Mouse (Mus musculus): Measurements from ENCODE around the gene Gm20532. TPM values are rescaled to one million over a fixed set of nuclear protein-coding genes. Genes with fewer than 3 reads are reported as not detected.

Gene Gm20532
- polyA plus RNA-seq (2012; ENCODE audit: insufficient read depth, insufficient read length, missing spikeins) = not detected in 2 replicates

DNA sequence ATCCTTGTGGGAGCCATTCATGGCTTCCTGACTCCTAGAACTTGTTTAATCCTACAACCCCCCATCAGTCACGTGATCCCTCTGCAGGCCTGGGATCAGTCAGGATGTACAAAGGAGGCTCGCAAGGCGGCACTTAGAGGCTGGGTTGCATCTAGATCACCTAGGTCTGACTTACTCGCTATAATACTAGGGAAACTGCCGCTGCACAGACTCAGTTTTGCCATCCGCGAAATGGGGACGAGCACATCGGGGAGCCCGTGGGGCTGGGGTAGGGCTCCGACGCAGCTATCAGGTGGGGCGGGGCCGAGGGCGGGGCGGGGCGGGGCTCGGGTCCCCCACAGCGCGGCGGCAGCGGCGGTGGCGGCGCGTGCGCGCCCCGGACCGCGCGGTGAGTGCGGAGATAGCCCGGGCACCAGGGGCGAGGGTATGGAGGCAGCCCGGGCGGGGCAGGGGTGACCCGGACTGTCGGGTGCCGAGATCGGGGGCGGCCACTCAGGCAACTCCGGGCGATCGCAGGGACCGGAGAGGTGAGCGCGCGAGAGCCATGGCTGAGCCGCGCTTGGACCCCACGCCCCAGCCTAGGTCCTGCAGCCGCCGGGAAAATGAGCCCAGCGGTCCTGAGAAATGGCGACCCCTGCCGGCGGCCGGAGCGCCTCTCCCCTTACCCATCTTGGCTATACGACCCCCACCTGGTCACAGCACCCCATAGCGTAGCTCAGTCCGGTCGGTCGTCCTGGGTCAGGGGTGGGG lies at the start of gene Gm20532:
Gene Gm20532, plus strand, starts transcription at position 346 of the 750 bp plus-strand sequence.
- Histone ChIP-seq H3K27ac (replicated peaks; ENCODE audit: low read depth, low read length) (peak within 1 kb of the TSS; percentile 92), H3K4me3 (ENCODE audit: insufficient read depth, low read depth, low read length) (peak within 1 kb of the TSS; percentile 70), H3K4me1 (ENCODE audit: control insufficient read depth, insufficient read depth, insufficient read length, low read length) (no peaks in the 10 kb centered on the region)

DNA sequence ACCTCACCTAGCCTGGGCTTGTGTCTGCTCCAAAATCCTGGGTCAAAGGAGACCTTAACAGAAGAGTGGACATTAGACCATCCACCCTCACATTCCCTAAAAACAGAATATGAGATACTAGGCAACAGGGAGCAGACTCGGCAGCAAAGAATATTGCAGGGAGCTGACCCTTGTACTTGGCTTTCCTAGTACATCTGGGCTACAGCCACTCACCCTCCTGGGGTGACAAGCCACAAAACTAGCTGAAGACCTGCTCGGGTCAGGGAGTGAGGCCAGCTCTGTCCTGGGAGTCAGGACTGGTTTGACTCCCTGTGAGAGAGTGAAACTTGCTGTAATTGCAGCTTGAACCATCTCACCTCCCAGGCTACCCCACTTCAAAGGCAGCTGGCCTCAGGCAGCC lies 46.9 kb upstream of the Gm20532 start:
- peaks cover 27% of the 10 kb centered on the region for H3K4me1 ChIP-seq (ENCODE audit: control insufficient read depth, insufficient read depth, insufficient read length, low read length)

DNA sequence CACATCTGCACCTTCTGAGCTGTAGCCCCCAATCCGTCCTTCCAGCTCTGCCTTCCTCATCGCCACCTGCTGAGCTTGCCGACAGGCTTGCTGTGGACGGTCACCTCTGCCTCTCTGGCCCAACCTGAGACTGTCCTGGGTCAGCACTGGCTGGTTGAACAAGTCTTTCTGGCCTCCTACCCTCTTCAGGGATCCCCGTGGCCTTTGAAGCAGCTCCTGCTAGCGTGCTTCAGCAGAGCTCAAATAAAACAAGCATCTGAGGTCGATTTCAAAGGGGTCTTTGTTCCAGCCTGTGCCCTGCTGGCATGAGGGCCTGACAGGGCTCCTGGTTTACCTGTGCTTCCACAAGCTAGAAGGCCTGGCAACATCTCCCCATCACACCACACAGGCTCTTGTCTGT lies 45.7 kb upstream of the Gm20532 start:
- no peak overlapping the region for H3K4me3 ChIP-seq (ENCODE audit: insufficient read depth, low read depth, low read length)
- no peak overlapping the region for H3K27ac ChIP-seq (replicated peaks; ENCODE audit: low read depth, low read length)

More for the DNA sequence above, 46.9 kb upstream of the Gm20532 start:
- Histone ChIP-seq H3K4me3 (ENCODE audit: insufficient read depth, low read depth, low read length) (no peak overlapping the region), H3K27ac (replicated peaks; ENCODE audit: low read depth, low read length) (no peak overlapping the region)

GRCm38 (mm10) chr2:26541258-26541910 lies 45.1 kb upstream of the Gm20532 start:
- Histone ChIP-seq H3K4me1 (ENCODE audit: control insufficient read depth, insufficient read depth, insufficient read length, low read length) (peaks cover 26% of the 10 kb centered on the region), H3K4me3 (ENCODE audit: insufficient read depth, low read depth, low read length) (no peak overlapping the region)

More for the DNA sequence above, 45.7 kb upstream of the Gm20532 start:
- peaks cover 23% of the 10 kb centered on the region for H3K4me1 ChIP-seq (ENCODE audit: control insufficient read depth, insufficient read depth, insufficient read length, low read length)

DNA sequence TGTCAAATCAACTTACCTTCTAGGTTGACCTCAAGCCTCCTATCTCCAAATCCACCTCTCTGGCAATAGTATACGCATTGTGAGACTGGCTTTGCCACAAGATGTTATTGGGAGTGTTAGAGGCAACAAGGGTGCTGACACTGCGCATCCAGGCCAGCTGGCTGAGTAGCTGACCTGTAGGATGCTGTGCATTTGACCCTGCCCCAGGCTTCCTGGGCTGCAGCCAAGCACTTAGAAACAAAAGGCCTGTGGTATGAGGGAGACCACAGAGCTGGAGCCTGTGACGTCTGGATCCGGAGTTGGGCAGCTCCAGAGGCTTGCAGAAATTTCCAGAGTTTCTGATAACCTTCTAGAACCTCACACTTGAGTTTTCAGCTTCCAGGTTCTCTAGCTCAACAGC lies 43.3 kb upstream of the Gm20532 start:
- Histone ChIP-seq H3K4me3 (ENCODE audit: insufficient read depth, low read depth, low read length) (no peak overlapping the region), H3K27ac (replicated peaks; ENCODE audit: low read depth, low read length) (peak overlapping the region; percentile 66), H3K4me1 (ENCODE audit: control insufficient read depth, insufficient read depth, insufficient read length, low read length) (peaks cover 39% of the 10 kb centered on the region)

More at GRCm38 (mm10) chr2:26541258-26541910, 45.1 kb upstream of the Gm20532 start:
- H3K27ac ChIP-seq (replicated peaks; ENCODE audit: low read depth, low read length) = no peak overlapping the region

GRCm38 (mm10) chr2:26543768-26544167 lies 42.7 kb upstream of the Gm20532 start:
- Histone ChIP-seq H3K4me1 (ENCODE audit: control insufficient read depth, insufficient read depth, insufficient read length, low read length) (peaks cover 40% of the 10 kb centered on the region), H3K4me3 (ENCODE audit: insufficient read depth, low read depth, low read length) (no peak overlapping the region), H3K27ac (replicated peaks; ENCODE audit: low read depth, low read length) (peak overlapping the region; percentile 66)

GRCm38 (mm10) chr2:26544265-26544664 lies 42.2 kb upstream of the Gm20532 start:
- peaks cover 43% of the 10 kb centered on the region for H3K4me1 ChIP-seq (ENCODE audit: control insufficient read depth, insufficient read depth, insufficient read length, low read length)
- no peak overlapping the region for H3K4me3 ChIP-seq (ENCODE audit: insufficient read depth, low read depth, low read length)
- peak overlapping the region; percentile 66; the same call in 1 of the 2 replicates for H3K27ac ChIP-seq (replicated peaks; ENCODE audit: low read depth, low read length)

DNA sequence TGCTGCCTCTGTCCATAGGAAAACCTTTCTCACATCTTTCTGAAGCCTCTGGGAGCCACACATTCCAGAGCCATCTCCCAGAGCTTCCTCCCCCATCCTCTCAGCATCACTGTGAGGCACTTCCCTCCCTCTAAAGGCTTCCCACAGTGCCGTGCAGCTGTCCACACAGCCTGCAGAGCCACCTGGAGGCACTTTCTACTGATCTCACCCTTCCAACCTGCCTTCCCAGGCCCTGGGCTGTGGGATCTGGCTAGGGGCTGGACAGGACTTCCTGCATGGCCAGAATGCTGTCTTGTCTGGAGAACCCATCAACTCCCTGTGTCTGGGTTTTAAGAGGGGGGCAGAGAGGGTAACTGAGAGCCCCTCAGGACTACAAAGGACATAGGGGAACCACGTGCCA lies 39.0 kb upstream of the Gm20532 start:
- H3K4me1 ChIP-seq (ENCODE audit: control insufficient read depth, insufficient read depth, insufficient read length, low read length) = peaks cover 60% of the 10 kb centered on the region
- no peak overlapping the region for H3K4me3 ChIP-seq (ENCODE audit: insufficient read depth, low read depth, low read length)
- H3K27ac ChIP-seq (replicated peaks; ENCODE audit: low read depth, low read length) = no peak overlapping the region; the same call in 1 of the 2 replicates

GRCm38 (mm10) chr2:26549801-26550200 lies 36.6 kb upstream of the Gm20532 start:
- Histone ChIP-seq H3K4me3 (ENCODE audit: insufficient read depth, low read depth, low read length) (no peak overlapping the region), H3K27ac (replicated peaks; ENCODE audit: low read depth, low read length) (no peak overlapping the region), H3K4me1 (ENCODE audit: control insufficient read depth, insufficient read depth, insufficient read length, low read length) (peaks cover 53% of the 10 kb centered on the region)

- Histone ChIP-seq H3K4me1 (ENCODE audit: control insufficient read depth, insufficient read depth, insufficient read length, low read length) (peaks cover 54% of the 10 kb centered on the region), H3K27ac (replicated peaks; ENCODE audit: low read depth, low read length) (no peak overlapping the region), H3K4me3 (ENCODE audit: insufficient read depth, low read depth, low read length) (no peak overlapping the region)
These were observed 36.2 kb upstream of the Gm20532 start for GRCm38 (mm10) chr2:26550205-26550604.

GRCm38 (mm10) chr2:26550777-26551176 lies 35.7 kb upstream of the Gm20532 start:
- Histone ChIP-seq H3K27ac (replicated peaks; ENCODE audit: low read depth, low read length) (no peak overlapping the region), H3K4me1 (ENCODE audit: control insufficient read depth, insufficient read depth, insufficient read length, low read length) (peaks cover 58% of the 10 kb centered on the region), H3K4me3 (ENCODE audit: insufficient read depth, low read depth, low read length) (no peak overlapping the region)

- peaks cover 55% of the 10 kb centered on the region for H3K4me1 ChIP-seq (ENCODE audit: control insufficient read depth, insufficient read depth, insufficient read length, low read length)
These were observed 35.0 kb upstream of the Gm20532 start for GRCm38 (mm10) chr2:26551446-26551845.

DNA sequence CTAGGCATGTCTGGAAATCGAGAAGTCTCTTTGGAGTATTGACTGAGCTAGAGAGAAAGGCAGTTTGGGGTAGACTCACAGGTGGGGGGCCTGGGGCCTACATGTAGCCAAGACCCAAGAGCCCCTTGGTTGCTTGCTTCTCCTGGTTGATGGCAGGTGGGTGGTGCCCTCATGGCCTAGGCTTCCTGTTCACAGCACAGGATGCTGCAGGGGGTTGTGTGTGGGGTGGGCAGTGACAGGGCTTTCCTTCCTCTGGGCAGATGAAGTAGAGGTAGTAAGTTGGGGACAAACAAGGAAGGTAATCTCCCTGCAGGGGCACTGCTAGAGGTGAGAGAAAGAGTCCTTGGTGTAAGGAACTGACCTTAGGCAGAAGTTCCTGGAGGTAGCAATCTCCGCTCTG lies 34.4 kb upstream of the Gm20532 start:
- Histone ChIP-seq H3K4me3 (ENCODE audit: insufficient read depth, low read depth, low read length) (no peak overlapping the region), H3K4me1 (ENCODE audit: control insufficient read depth, insufficient read depth, insufficient read length, low read length) (peaks cover 50% of the 10 kb centered on the region), H3K27ac (replicated peaks; ENCODE audit: low read depth, low read length) (no peak overlapping the region)

More at GRCm38 (mm10) chr2:26551446-26551845, 35.0 kb upstream of the Gm20532 start:
- no peak overlapping the region for H3K27ac ChIP-seq (replicated peaks; ENCODE audit: low read depth, low read length)
- H3K4me3 ChIP-seq (ENCODE audit: insufficient read depth, low read depth, low read length) = no peak overlapping the region

GRCm38 (mm10) chr2:26553904-26554303 lies 32.5 kb upstream of the Gm20532 start:
- H3K4me1 ChIP-seq (ENCODE audit: control insufficient read depth, insufficient read depth, insufficient read length, low read length) = peaks cover 40% of the 10 kb centered on the region

GRCm38 (mm10) chr2:26555076-26555475 lies 31.4 kb upstream of the Gm20532 start:
- H3K4me3 ChIP-seq (ENCODE audit: insufficient read depth, low read depth, low read length) = no peak overlapping the region
- peak overlapping the region; percentile 14; the same call in 1 of the 2 replicates for H3K27ac ChIP-seq (replicated peaks; ENCODE audit: low read depth, low read length)
- H3K4me1 ChIP-seq (ENCODE audit: control insufficient read depth, insufficient read depth, insufficient read length, low read length) = peaks cover 32% of the 10 kb centered on the region

More at GRCm38 (mm10) chr2:26553904-26554303, 32.5 kb upstream of the Gm20532 start:
- Histone ChIP-seq H3K27ac (replicated peaks; ENCODE audit: low read depth, low read length) (no peak overlapping the region), H3K4me3 (ENCODE audit: insufficient read depth, low read depth, low read length) (no peak overlapping the region)

Measured in brown adipose tissue, adult 24 weeks (tissue).